Mouse (Mus musculus): ENCODE measurements around the gene Scn8a. TPM values are rescaled to one million over a fixed set of nuclear protein-coding genes. Genes with fewer than 3 reads are reported as not detected.

Gene Scn8a
- polyA plus RNA-seq, 1 experiment = not detected

GRCm38 (mm10) chr15:101001685-101002084 lies 132.0 kb downstream of the Scn8a start:
- Histone ChIP-seq H3K4me3 (no peak overlapping the region), H3K36me3 (ENCODE audit: control insufficient read depth, insufficient read depth) (no peaks in the 10 kb centered on the region), H3ac (ENCODE audit: control insufficient read depth, insufficient read length) (no peak overlapping the region), H3K79me2 (ENCODE audit: control insufficient read depth, insufficient read depth) (no peaks in the 10 kb centered on the region), H3K27me3 (ENCODE audit: control insufficient read depth, insufficient read depth, insufficient read length) (peaks cover 38% of the 10 kb centered on the region), H3K4me2 (ENCODE audit: low read depth) (no peak overlapping the region)
- TF ChIP-seq MAX (IDR thresholded peaks at IDR 0.05; ENCODE audit: low read depth) (no peak), E2F4 (IDR thresholded peaks at IDR 0.05; ENCODE audit: insufficient read depth) (no peak), POLR2AphosphoS2 (IDR thresholded peaks at IDR 0.05; ENCODE audit: insufficient read length, low read depth) (no peak)

GRCm38 (mm10) chr15:101002466-101002865 lies 132.8 kb downstream of the Scn8a start:
- Histone ChIP-seq H3K4me2 (ENCODE audit: low read depth) (no peak overlapping the region), H3ac (ENCODE audit: control insufficient read depth, insufficient read length) (no peak overlapping the region), H3K79me2 (ENCODE audit: control insufficient read depth, insufficient read depth) (no peaks in the 10 kb centered on the region), H3K36me3 (ENCODE audit: control insufficient read depth, insufficient read depth) (no peaks in the 10 kb centered on the region), H3K4me3 (no peak overlapping the region), H3K27me3 (ENCODE audit: control insufficient read depth, insufficient read depth, insufficient read length) (peaks cover 38% of the 10 kb centered on the region)
- TF ChIP-seq MYOD1 (IDR thresholded peaks at IDR 0.05; ENCODE audit: control insufficient read depth in 1 of 3, insufficient read length in 2 of 3, low read depth in 2 of 3) = no peak
- no peak for TF ChIP-seq USF1 (IDR thresholded peaks at IDR 0.05; ENCODE audit: low read depth)
- TF ChIP-seq TCF12 (IDR thresholded peaks at IDR 0.05; ENCODE audit: insufficient read depth, poor library complexity, severe bottlenecking) = no peak
- TF ChIP-seq REST (IDR thresholded peaks at IDR 0.05; ENCODE audit: insufficient read depth, insufficient read length) = no peak
- no peak for TF ChIP-seq CEBPB (IDR thresholded peaks at IDR 0.05; ENCODE audit: insufficient read depth, poor library complexity, severe bottlenecking)
- TF ChIP-seq MAX (IDR thresholded peaks at IDR 0.05; ENCODE audit: low read depth) = no peak
- TF ChIP-seq POLR2A (IDR thresholded peaks at IDR 0.05; ENCODE audit: insufficient read length, low read depth) = no peak
- no peak for TF ChIP-seq POLR2AphosphoS2 (IDR thresholded peaks at IDR 0.05; ENCODE audit: insufficient read length, low read depth)
- TF ChIP-seq TCF3 (IDR thresholded peaks at IDR 0.05; ENCODE audit: insufficient read length, low read depth) = no peak
- TF ChIP-seq SRF (IDR thresholded peaks at IDR 0.05; ENCODE audit: control insufficient read depth, insufficient read length, low read depth) = no peak
- no peak for TF ChIP-seq MYOG (IDR thresholded peaks at IDR 0.05; ENCODE audit: control insufficient read depth in 1 of 3, insufficient read depth in 1 of 3, insufficient read length in 2 of 3, low read depth in 2 of 3)
- TF ChIP-seq E2F4 (IDR thresholded peaks at IDR 0.05; ENCODE audit: insufficient read depth) = no peak

- Histone ChIP-seq H3K36me3 (ENCODE audit: control insufficient read depth, insufficient read depth) (no peaks in the 10 kb centered on the region), H3K79me2 (ENCODE audit: control insufficient read depth, insufficient read depth) (no peaks in the 10 kb centered on the region), H3K4me2 (ENCODE audit: low read depth) (no peak overlapping the region), H3ac (ENCODE audit: control insufficient read depth, insufficient read length) (no peak overlapping the region), H3K27me3 (ENCODE audit: control insufficient read depth, insufficient read depth, insufficient read length) (peaks cover 43% of the 10 kb centered on the region), H3K4me3 (no peak overlapping the region)
- no peak for TF ChIP-seq MYOD1 (IDR thresholded peaks at IDR 0.05; ENCODE audit: control insufficient read depth in 1 of 3, insufficient read length in 2 of 3, low read depth in 2 of 3)
- no peak for TF ChIP-seq POLR2A (IDR thresholded peaks at IDR 0.05; ENCODE audit: insufficient read length, low read depth)
- no peak for TF ChIP-seq CEBPB (IDR thresholded peaks at IDR 0.05; ENCODE audit: insufficient read depth, poor library complexity, severe bottlenecking)
- TF ChIP-seq REST (IDR thresholded peaks at IDR 0.05; ENCODE audit: insufficient read depth, insufficient read length) = no peak
- no peak for TF ChIP-seq POLR2AphosphoS2 (IDR thresholded peaks at IDR 0.05; ENCODE audit: insufficient read length, low read depth)
Observed at GRCm38 (mm10) chr15:101004538-101004937, 134.9 kb downstream of the Scn8a start.

GRCm38 (mm10) chr15:101005717-101006116 lies 136.1 kb downstream of the Scn8a start:
- TF ChIP-seq USF1 (IDR thresholded peaks at IDR 0.05; ENCODE audit: low read depth) (no peak), E2F4 (IDR thresholded peaks at IDR 0.05; ENCODE audit: insufficient read depth) (no peak), SRF (IDR thresholded peaks at IDR 0.05; ENCODE audit: control insufficient read depth, insufficient read length, low read depth) (no peak), MYOD1 (IDR thresholded peaks at IDR 0.05; ENCODE audit: control insufficient read depth in 1 of 3, insufficient read length in 2 of 3, low read depth in 2 of 3) (no peak), POLR2AphosphoS2 (IDR thresholded peaks at IDR 0.05; ENCODE audit: insufficient read length, low read depth) (no peak), MYOG (IDR thresholded peaks at IDR 0.05; ENCODE audit: control insufficient read depth in 1 of 3, insufficient read depth in 1 of 3, insufficient read length in 2 of 3, low read depth in 2 of 3) (no peak), MAX (IDR thresholded peaks at IDR 0.05; ENCODE audit: low read depth) (no peak), CEBPB (IDR thresholded peaks at IDR 0.05; ENCODE audit: insufficient read depth, poor library complexity, severe bottlenecking) (no peak), TCF12 (IDR thresholded peaks at IDR 0.05; ENCODE audit: insufficient read depth, poor library complexity, severe bottlenecking) (no peak)
- Histone ChIP-seq H3K36me3 (ENCODE audit: control insufficient read depth, insufficient read depth) (no peaks in the 10 kb centered on the region), H3K4me3 (no peak overlapping the region), H3K27me3 (ENCODE audit: control insufficient read depth, insufficient read depth, insufficient read length) (peaks cover 36% of the 10 kb centered on the region), H3K4me2 (ENCODE audit: low read depth) (no peak overlapping the region), H3K79me2 (ENCODE audit: control insufficient read depth, insufficient read depth) (no peaks in the 10 kb centered on the region), H3ac (ENCODE audit: control insufficient read depth, insufficient read length) (no peak overlapping the region)

GRCm38 (mm10) chr15:101006251-101007040 lies 136.8 kb downstream of the Scn8a start:
- Histone ChIP-seq H3K4me2 (ENCODE audit: low read depth) (peak overlapping the region; percentile 44), H3K79me2 (ENCODE audit: control insufficient read depth, insufficient read depth) (no peaks in the 10 kb centered on the region), H3K27me3 (ENCODE audit: control insufficient read depth, insufficient read depth, insufficient read length) (peaks cover 32% of the 10 kb centered on the region), H3K4me3 (no peak overlapping the region), H3K36me3 (ENCODE audit: control insufficient read depth, insufficient read depth) (no peaks in the 10 kb centered on the region), H3ac (ENCODE audit: control insufficient read depth, insufficient read length) (no peak overlapping the region)
- no peak for TF ChIP-seq POLR2A (IDR thresholded peaks at IDR 0.05; ENCODE audit: insufficient read length, low read depth)
- TF ChIP-seq USF1 (IDR thresholded peaks at IDR 0.05; ENCODE audit: low read depth) = no peak
- TF ChIP-seq SRF (IDR thresholded peaks at IDR 0.05; ENCODE audit: control insufficient read depth, insufficient read length, low read depth) = no peak
- no peak for TF ChIP-seq TCF12 (IDR thresholded peaks at IDR 0.05; ENCODE audit: insufficient read depth, poor library complexity, severe bottlenecking)
- no peak for TF ChIP-seq MAX (IDR thresholded peaks at IDR 0.05; ENCODE audit: low read depth)
- no peak for TF ChIP-seq MYOG (IDR thresholded peaks at IDR 0.05; ENCODE audit: control insufficient read depth in 1 of 3, insufficient read depth in 1 of 3, insufficient read length in 2 of 3, low read depth in 2 of 3)
- no peak for TF ChIP-seq POLR2AphosphoS2 (IDR thresholded peaks at IDR 0.05; ENCODE audit: insufficient read length, low read depth)
- TF ChIP-seq E2F4 (IDR thresholded peaks at IDR 0.05; ENCODE audit: insufficient read depth) = no peak
- TF ChIP-seq CEBPB (IDR thresholded peaks at IDR 0.05; ENCODE audit: insufficient read depth, poor library complexity, severe bottlenecking) = no peak
- TF ChIP-seq REST (IDR thresholded peaks at IDR 0.05; ENCODE audit: insufficient read depth, insufficient read length) = no peak
- TF ChIP-seq TCF3 (IDR thresholded peaks at IDR 0.05; ENCODE audit: insufficient read length, low read depth) = no peak
- no peak for TF ChIP-seq MYOD1 (IDR thresholded peaks at IDR 0.05; ENCODE audit: control insufficient read depth in 1 of 3, insufficient read length in 2 of 3, low read depth in 2 of 3)
